Mouse (Mus musculus): Measurements from ENCODE around the gene Wnt11. TPM values are rescaled to one million over a fixed set of nuclear protein-coding genes. Genes with fewer than 3 reads are reported as not detected.

The Wnt11 gene
- total and polyA plus RNA-seq, 3 experiments: not detected

GRCm38 (mm10) chr7:98797347-98798133 is 37.4 kb upstream of the Wnt11 start:
- no peaks in the 10 kb centered on the region for H3K79me2 ChIP-seq (ENCODE audit: control insufficient read depth, insufficient read depth, low read length, poor library complexity)
- H3K9me3 ChIP-seq (replicated peaks; ENCODE audit: insufficient read depth, low read length): no peaks in the 10 kb centered on the region
- no peak for DNase-seq (ENCODE audit: low read depth, low spot score)
- H3K27ac ChIP-seq (ENCODE audit: control insufficient read depth, low read depth, low read length): no peak overlapping the region
- no peaks in the 10 kb centered on the region for H3K4me1 ChIP-seq (ENCODE audit: control insufficient read depth in 1 of 2, insufficient read depth in 2 of 2, low read length in 2 of 2)
- no peak overlapping the region for H3K4me3 ChIP-seq (ENCODE audit: control insufficient read depth in 1 of 2, insufficient read depth in 1 of 2, low read depth in 2 of 2, low read length in 2 of 2)
- TF ChIP-seq ZKSCAN1 (IDR thresholded peaks at IDR 0.05; ENCODE audit: low read depth, low read length) (no peak), MYB (IDR thresholded peaks at IDR 0.05; ENCODE audit: low read depth, low read length) (no peak), MAZ (IDR thresholded peaks at IDR 0.05; ENCODE audit: low read depth, low read length) (no peak), CHD1 (IDR thresholded peaks at IDR 0.05; ENCODE audit: low read depth, low read length) (no peak), KAT2A (conservative IDR thresholded peaks at IDR 0.05; ENCODE audit: low read depth, low read length) (no peak)
- H3K36me3 ChIP-seq (ENCODE audit: control insufficient read depth in 1 of 2, insufficient read depth in 2 of 2, low read length in 2 of 2): no peaks in the 10 kb centered on the region
- H3K9ac ChIP-seq (ENCODE audit: control insufficient read depth, low read depth, low read length, poor library complexity, severe bottlenecking): no peak overlapping the region
- peaks cover 0 to 3% of the 10 kb centered on the region in 2 experiments for H3K27me3 ChIP-seq (ENCODE audit: control insufficient read depth in 1 of 2, insufficient read depth in 2 of 2, low read length in 2 of 2)

DNA sequence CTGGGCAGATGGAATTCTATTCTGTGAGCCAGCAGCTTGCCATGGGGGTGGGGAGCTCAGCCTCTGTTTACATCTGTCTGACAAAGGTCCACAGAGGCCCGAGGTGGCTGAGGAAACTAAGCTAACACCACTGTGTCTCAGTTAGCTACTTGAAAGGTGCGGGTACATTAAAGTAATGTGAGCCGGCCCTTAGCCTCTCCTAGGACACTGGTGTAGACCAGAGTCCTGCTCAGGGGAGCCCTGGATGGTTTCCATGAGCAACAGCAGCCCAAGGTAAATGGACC is 36.8 kb upstream of the Wnt11 start:
- no peak overlapping the region for H3K4me3 ChIP-seq (ENCODE audit: control insufficient read depth in 1 of 2, insufficient read depth in 1 of 2, low read depth in 2 of 2, low read length in 2 of 2)
- TF ChIP-seq MEF2A (IDR thresholded peaks at IDR 0.05; ENCODE audit: extremely low read depth, insufficient replicate concordance, low read depth, low read length, poor library complexity, severe bottlenecking) (no peak), SMC3 (IDR thresholded peaks at IDR 0.05; ENCODE audit: low read depth, low read length) (no peak), MXI1 (IDR thresholded peaks at IDR 0.05; ENCODE audit: low read depth, low read length) (no peak), ZKSCAN1 (IDR thresholded peaks at IDR 0.05; ENCODE audit: low read depth, low read length) (no peak), RAD21 (IDR thresholded peaks at IDR 0.05; ENCODE audit: low read depth, low read length) (no peak)
- DNase-seq (ENCODE audit: low read depth, low spot score): no peak
- no peaks in the 10 kb centered on the region for H3K79me2 ChIP-seq (ENCODE audit: control insufficient read depth, insufficient read depth, low read length, poor library complexity)
- peaks cover 0 to 3% of the 10 kb centered on the region in 2 experiments for H3K27me3 ChIP-seq (ENCODE audit: control insufficient read depth in 1 of 2, insufficient read depth in 2 of 2, low read length in 2 of 2)
- no peak overlapping the region for H3K9ac ChIP-seq (ENCODE audit: control insufficient read depth, low read depth, low read length, poor library complexity, severe bottlenecking)
- no peaks in the 10 kb centered on the region for H3K36me3 ChIP-seq (ENCODE audit: control insufficient read depth in 1 of 2, insufficient read depth in 2 of 2, low read length in 2 of 2)
- no peak overlapping the region for H3K27ac ChIP-seq (ENCODE audit: control insufficient read depth, low read depth, low read length)
- no peaks in the 10 kb centered on the region for H3K9me3 ChIP-seq (replicated peaks; ENCODE audit: insufficient read depth, low read length)
- H3K4me1 ChIP-seq (ENCODE audit: control insufficient read depth in 1 of 2, insufficient read depth in 2 of 2, low read length in 2 of 2): no peaks in the 10 kb centered on the region

- Histone ChIP-seq H3K4me1 (ENCODE audit: control insufficient read depth in 1 of 2, insufficient read depth in 2 of 2, low read length in 2 of 2) (no peaks in the 10 kb centered on the region), H3K27ac (ENCODE audit: control insufficient read depth, low read depth, low read length) (no peak overlapping the region), H3K79me2 (ENCODE audit: control insufficient read depth, insufficient read depth, low read length, poor library complexity) (no peaks in the 10 kb centered on the region), H3K9ac (ENCODE audit: control insufficient read depth, low read depth, low read length, poor library complexity, severe bottlenecking) (no peak overlapping the region), H3K9me3 (replicated peaks; ENCODE audit: insufficient read depth, low read length) (no peaks in the 10 kb centered on the region), H3K27me3 (ENCODE audit: control insufficient read depth in 1 of 2, insufficient read depth in 2 of 2, low read length in 2 of 2) (peaks cover 0 to 1% of the 10 kb centered on the region in 2 experiments), H3K4me3 (ENCODE audit: control insufficient read depth in 1 of 2, insufficient read depth in 1 of 2, low read depth in 2 of 2, low read length in 2 of 2) (no peak overlapping the region), H3K36me3 (ENCODE audit: control insufficient read depth in 1 of 2, insufficient read depth in 2 of 2, low read length in 2 of 2) (no peaks in the 10 kb centered on the region)
- TF ChIP-seq MAX (IDR thresholded peaks at IDR 0.05; ENCODE audit: low read length): no peak
- TF ChIP-seq ZNF384 (IDR thresholded peaks at IDR 0.05; ENCODE audit: low read depth, low read length): no peak
- no peak for TF ChIP-seq MAZ (IDR thresholded peaks at IDR 0.05; ENCODE audit: low read depth, low read length)
- no peak for TF ChIP-seq ZC3H11A (IDR thresholded peaks at IDR 0.05; ENCODE audit: low read depth, low read length)
- TF ChIP-seq MEF2A (IDR thresholded peaks at IDR 0.05; ENCODE audit: extremely low read depth, insufficient replicate concordance, low read depth, low read length, poor library complexity, severe bottlenecking): no peak
- TF ChIP-seq RAD21 (IDR thresholded peaks at IDR 0.05; ENCODE audit: low read depth, low read length): no peak
- no peak for TF ChIP-seq CTCF (IDR thresholded peaks at IDR 0.05 in 2 of 3, conservative IDR thresholded peaks at IDR 0.05 in 1 of 3; ENCODE audit: control insufficient read depth in 1 of 3, insufficient read depth in 1 of 3, low read depth in 2 of 3, low read length in 3 of 3, poor library complexity in 1 of 3, severe bottlenecking in 1 of 3)
- no peak for TF ChIP-seq NELFE (IDR thresholded peaks at IDR 0.05; ENCODE audit: low read depth, low read length)
- TF ChIP-seq USF1 (IDR thresholded peaks at IDR 0.05; ENCODE audit: low read depth, low read length): no peak
- TF ChIP-seq BHLHE40 (IDR thresholded peaks at IDR 0.05; ENCODE audit: borderline replicate concordance, low read depth, low read length): no peak
- TF ChIP-seq NRF1 (IDR thresholded peaks at IDR 0.05; ENCODE audit: insufficient read depth, low read depth, low read length, poor library complexity, severe bottlenecking): no peak
- TF ChIP-seq TAL1 (IDR thresholded peaks at IDR 0.05; ENCODE audit: low read length): no peak
- no peak for TF ChIP-seq KAT2A (conservative IDR thresholded peaks at IDR 0.05; ENCODE audit: low read depth, low read length)
- DNase-seq (ENCODE audit: low read depth, low spot score): no peak
These were observed 34.5 kb upstream of the Wnt11 start for GRCm38 (mm10) chr7:98800435-98800834.
